Mouse (Mus musculus) intestine, embryonic 15.5 days (tissue): Measurements from ENCODE around the gene Ear2. TPM values are rescaled to one million over a fixed set of nuclear protein-coding genes. Genes with fewer than 3 reads are reported as not detected.

Experiments used
- polyA plus RNA-seq: library from polyadenylated mRNA; unstranded; fragments of >200 nt; fragmentation: Nextera tagmentation; extraction: Ambion mirVana; gene quantifications from 2 replicates; pipeline ENCODE4 v1.2.1, GENCODE M21; 2015

Gene Ear2
- polyA plus RNA-seq, 1 experiment from 2014 or later = 0.89 TPM

Other genes starting within 250 kb of the Ear2 start
- not detected in 2 replicates for gene Ear1, start 227.1 kb upstream of the Ear2 start, polyA plus RNA-seq
- gene Ear10, start 179.1 kb upstream of the Ear2 start, polyA plus RNA-seq = not detected in 2 replicates
- 10.4 and 11.9 TPM in 2 replicates for gene Gm8113, start 177.3 kb upstream of the Ear2 start, polyA plus RNA-seq
- gene Ang5, start 145.6 kb upstream of the Ear2 start, polyA plus RNA-seq = not detected in 2 replicates
- gene Ang6, start 100.4 kb upstream of the Ear2 start, polyA plus RNA-seq = not detected in 2 replicates
- gene Gm3327, start 21.2 kb downstream of the Ear2 start, polyA plus RNA-seq = not detected in 2 replicates
- not detected in 2 replicates for gene Gm8212, start 95.0 kb downstream of the Ear2 start, polyA plus RNA-seq
- not detected in 2 replicates for gene 4930503E14Rik, start 110.6 kb downstream of the Ear2 start, polyA plus RNA-seq
- not detected in 2 replicates for gene Gm8220, start 182.9 kb downstream of the Ear2 start, polyA plus RNA-seq
- not detected in 2 replicates for gene Gm5930, start 235.9 kb downstream of the Ear2 start, polyA plus RNA-seq